Mouse (Mus musculus): ENCODE results near the gene Gm42420. TPM values are rescaled to one million over a fixed set of nuclear protein-coding genes. Genes with fewer than 3 reads are reported as not detected.

Gene Gm42420
- polyA plus RNA-seq (2014; fragmentation: Nextera tagmentation; extraction: Ambion mirVana) = 1.9 TPM in 1 of 2 replicates, not detected in the other

DNA sequence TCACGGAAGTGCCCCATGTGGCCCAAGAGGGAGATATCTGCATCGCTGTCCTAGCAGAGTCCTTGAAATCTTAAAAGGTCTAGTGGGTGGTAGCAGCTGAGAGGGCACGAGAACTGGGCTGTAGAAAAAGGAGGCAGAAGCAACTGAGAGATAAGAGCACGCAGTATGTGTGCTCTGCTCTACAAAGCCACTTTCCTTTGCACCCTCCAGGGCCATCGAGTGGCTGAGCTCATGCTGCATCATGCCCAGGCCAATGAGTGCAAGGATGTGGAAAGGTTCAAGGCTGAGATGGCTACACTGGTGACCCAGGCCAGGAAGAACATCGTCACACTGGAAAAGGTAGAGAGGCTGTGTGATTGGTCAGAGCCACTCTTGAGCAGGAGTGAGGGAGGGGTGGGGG lies at the start of gene Gm42420:
TSS of gene Gm42420 (plus strand) at position 237 of the 400 bp plus-strand sequence.
- Histone ChIP-seq H3K27ac (no peak within 1 kb of the TSS), H3K4me2 (replicated peaks) (no peak within 1 kb of the TSS), H3K27me3 (ENCODE audit: control insufficient read depth, insufficient read depth, low read length) (no peaks in the 10 kb centered on the region), H3K4me3 (replicated peaks; ENCODE audit: low read length) (no peak within 1 kb of the TSS), H3K36me3 (replicated peaks; ENCODE audit: control insufficient read depth, insufficient read depth) (peaks cover 92% of the 10 kb centered on the region), H3K9ac (no peak within 1 kb of the TSS), H3K9me3 (ENCODE audit: control insufficient read depth, low read length) (no peaks in the 10 kb centered on the region), H3K4me1 (replicated peaks; ENCODE audit: control insufficient read depth, insufficient read depth, low read length) (no peaks in the 10 kb centered on the region)
- no peak for ATAC-seq (ENCODE audit: low FRiP score)
- WGBS = 94% methylated on average over 6 of the region's 6 CpGs
- no peak for DNase-seq (ENCODE audit: low spot score)

DNA sequence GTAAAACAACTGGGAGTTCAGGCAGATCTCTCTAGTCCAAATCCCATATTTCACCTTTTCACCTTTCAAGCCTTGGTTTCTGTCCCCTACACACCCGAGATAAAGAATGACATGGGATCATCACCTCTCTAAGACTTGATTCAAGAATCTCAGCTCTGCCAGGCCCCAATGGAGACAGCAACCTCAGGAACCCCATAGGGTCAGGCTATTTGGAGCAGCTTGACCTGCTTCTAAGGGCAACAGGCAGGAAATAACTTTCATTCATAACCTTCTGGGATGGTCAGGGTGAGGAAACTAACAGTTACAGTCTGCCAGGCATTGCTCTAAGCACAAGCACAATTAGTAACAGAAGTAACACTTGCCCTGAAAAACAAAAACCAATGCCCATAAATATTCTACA lies 48.9 kb upstream of the Gm42420 start:
- H3K4me1 ChIP-seq (replicated peaks; ENCODE audit: control insufficient read depth, insufficient read depth, low read length) = peaks cover 18% of the 10 kb centered on the region
- H3K9me3 ChIP-seq (ENCODE audit: control insufficient read depth, low read length) = no peaks in the 10 kb centered on the region
- 71% methylated on average over 1 of the region's 1 CpGs for WGBS
- ATAC-seq (ENCODE audit: low FRiP score) (no peak), DNase-seq (ENCODE audit: low spot score) (no peak)
- H3K36me3 ChIP-seq (replicated peaks; ENCODE audit: control insufficient read depth, insufficient read depth) = 0 out of 2 replicates have a peak, but pooled peaks cover 3% of the 10 kb centered on the region
- no peak overlapping the region for H3K4me2 ChIP-seq (replicated peaks)
- H3K4me3 ChIP-seq (replicated peaks; ENCODE audit: low read length) = no peak overlapping the region
- no peak overlapping the region for H3K9ac ChIP-seq
- H3K27me3 ChIP-seq (ENCODE audit: control insufficient read depth, insufficient read depth, low read length) = no peaks in the 10 kb centered on the region
- no peak overlapping the region for H3K27ac ChIP-seq

DNA sequence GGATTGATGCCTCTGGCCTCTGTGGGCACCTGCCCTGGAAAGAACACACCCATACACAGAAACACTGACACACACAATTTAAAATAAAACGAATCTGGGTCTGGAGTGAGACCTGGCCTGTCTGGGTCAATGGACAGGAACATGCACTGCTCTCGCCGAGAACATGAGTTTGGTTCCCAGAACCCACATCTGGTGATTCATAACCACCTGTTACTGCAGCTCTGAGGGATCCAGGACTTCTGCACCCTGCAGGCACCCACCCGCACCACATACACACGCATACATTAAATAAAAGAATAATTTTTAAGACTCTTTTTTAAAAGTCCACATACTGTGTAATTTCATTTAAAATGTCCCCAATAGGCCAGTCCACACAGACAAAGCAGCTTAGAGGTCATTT lies 48.3 kb upstream of the Gm42420 start:
- no peaks in the 10 kb centered on the region for H3K9me3 ChIP-seq (ENCODE audit: control insufficient read depth, low read length)
- H3K9ac ChIP-seq = no peak overlapping the region
- 0 out of 2 replicates have a peak, but pooled peaks cover 3% of the 10 kb centered on the region for H3K36me3 ChIP-seq (replicated peaks; ENCODE audit: control insufficient read depth, insufficient read depth)
- H3K4me3 ChIP-seq (replicated peaks; ENCODE audit: low read length) = no peak overlapping the region
- 96% methylated on average over 5 of the region's 5 CpGs for WGBS
- no peak overlapping the region for H3K27ac ChIP-seq
- peaks cover 20% of the 10 kb centered on the region for H3K4me1 ChIP-seq (replicated peaks; ENCODE audit: control insufficient read depth, insufficient read depth, low read length)
- DNase-seq (ENCODE audit: low spot score) = no peak
- no peak overlapping the region for H3K4me2 ChIP-seq (replicated peaks)
- ATAC-seq (ENCODE audit: low FRiP score) = no peak
- no peaks in the 10 kb centered on the region for H3K27me3 ChIP-seq (ENCODE audit: control insufficient read depth, insufficient read depth, low read length)

DNA sequence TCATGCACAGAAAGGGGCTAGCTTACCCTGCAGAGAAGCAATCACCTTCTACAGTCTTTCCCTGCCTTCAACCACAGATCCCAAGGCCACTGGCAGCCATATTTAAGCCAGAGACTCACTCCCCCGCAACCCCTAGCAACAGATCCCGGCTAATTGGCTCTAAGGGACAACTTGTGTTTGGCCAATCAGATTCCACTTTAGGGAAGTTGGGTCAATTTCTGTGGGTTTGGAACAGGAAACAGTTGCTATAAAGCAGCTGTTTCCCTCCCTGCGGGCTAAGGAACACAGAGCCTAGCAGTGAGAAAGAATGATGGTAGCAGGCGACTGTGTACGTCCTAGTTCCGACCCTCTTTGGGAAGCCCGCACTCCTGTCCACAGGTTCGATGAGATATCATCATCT lies 47.3 kb upstream of the Gm42420 start:
- Histone ChIP-seq H3K9ac (no peak overlapping the region), H3K27ac (no peak overlapping the region; the same call in 1 of the 2 replicates), H3K36me3 (replicated peaks; ENCODE audit: control insufficient read depth, insufficient read depth) (no peaks in the 10 kb centered on the region), H3K27me3 (ENCODE audit: control insufficient read depth, insufficient read depth, low read length) (no peaks in the 10 kb centered on the region), H3K4me1 (replicated peaks; ENCODE audit: control insufficient read depth, insufficient read depth, low read length) (peaks cover 30% of the 10 kb centered on the region), H3K4me2 (replicated peaks) (no peak overlapping the region), H3K9me3 (ENCODE audit: control insufficient read depth, low read length) (no peaks in the 10 kb centered on the region), H3K4me3 (replicated peaks; ENCODE audit: low read length) (no peak overlapping the region)
- DNase-seq (ENCODE audit: low spot score) (no peak), ATAC-seq (ENCODE audit: low FRiP score) (no peak)
- 81% methylated on average over 8 of the region's 8 CpGs for WGBS

DNA sequence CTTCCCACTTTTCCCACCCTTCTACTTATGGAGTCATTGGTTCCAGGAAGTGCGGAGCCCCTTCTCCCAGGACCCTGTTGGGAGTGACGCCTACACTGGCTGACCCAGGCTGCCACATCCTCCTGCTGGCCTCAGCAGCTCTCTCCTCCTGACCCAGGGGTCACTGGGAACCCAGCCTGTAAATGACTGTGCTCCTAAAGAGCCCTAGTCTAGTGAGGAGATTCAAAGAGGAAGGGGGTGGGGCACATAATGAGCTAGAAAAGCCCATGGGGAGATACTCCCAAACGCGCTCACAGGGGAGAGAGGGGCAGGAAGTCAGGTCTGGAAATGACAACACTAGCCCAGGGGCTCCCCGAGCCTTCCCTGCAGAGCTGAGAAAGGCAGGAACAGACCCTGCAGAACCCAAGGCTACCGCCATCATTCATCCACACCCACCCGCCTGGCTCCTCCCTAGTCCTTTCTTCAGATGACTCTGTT lies 45.8 kb upstream of the Gm42420 start:
- H3K4me3 ChIP-seq (replicated peaks; ENCODE audit: low read length) = no peak overlapping the region; the same call in 1 of the 2 replicates
- H3K27ac ChIP-seq = peak overlapping the region; percentile 66
- H3K9ac ChIP-seq = peak overlapping the region; percentile 42
- no peaks in the 10 kb centered on the region for H3K36me3 ChIP-seq (replicated peaks; ENCODE audit: control insufficient read depth, insufficient read depth)
- peak overlapping the region; percentile 37 for H3K4me2 ChIP-seq (replicated peaks)
- H3K27me3 ChIP-seq (ENCODE audit: control insufficient read depth, insufficient read depth, low read length) = no peaks in the 10 kb centered on the region
- no peaks in the 10 kb centered on the region for H3K9me3 ChIP-seq (ENCODE audit: control insufficient read depth, low read length)
- WGBS = 13% methylated on average over 7 of the region's 7 CpGs
- peak; percentile 54; the same call in 1 of the 2 replicates for ATAC-seq (ENCODE audit: low FRiP score)
- no peak for DNase-seq (ENCODE audit: low spot score)
- peaks cover 43% of the 10 kb centered on the region for H3K4me1 ChIP-seq (replicated peaks; ENCODE audit: control insufficient read depth, insufficient read depth, low read length)

DNA sequence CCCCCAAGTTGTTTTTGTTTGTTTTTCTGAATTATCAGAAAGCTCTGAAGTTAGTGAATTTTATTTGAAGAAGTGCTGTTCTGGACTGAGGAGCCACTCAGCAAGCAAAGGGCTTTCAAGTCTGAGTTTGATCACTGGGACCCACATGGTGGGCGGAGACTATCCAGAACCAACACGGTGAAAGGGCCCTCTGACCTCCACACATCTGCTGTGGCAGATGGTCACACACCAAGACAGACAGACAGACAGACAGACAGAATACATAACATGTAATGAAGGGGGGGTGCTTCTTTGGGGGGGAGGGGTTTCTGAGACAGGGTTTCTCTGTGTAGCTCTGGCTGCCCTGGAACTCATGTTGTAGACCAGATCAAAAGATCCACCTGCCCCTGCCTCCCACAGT lies 45.0 kb upstream of the Gm42420 start:
- ATAC-seq (ENCODE audit: low FRiP score) = no peak
- H3K27ac ChIP-seq = peak overlapping the region; percentile 66; the same call in 1 of the 2 replicates
- peaks cover 50% of the 10 kb centered on the region for H3K4me1 ChIP-seq (replicated peaks; ENCODE audit: control insufficient read depth, insufficient read depth, low read length)

DNA sequence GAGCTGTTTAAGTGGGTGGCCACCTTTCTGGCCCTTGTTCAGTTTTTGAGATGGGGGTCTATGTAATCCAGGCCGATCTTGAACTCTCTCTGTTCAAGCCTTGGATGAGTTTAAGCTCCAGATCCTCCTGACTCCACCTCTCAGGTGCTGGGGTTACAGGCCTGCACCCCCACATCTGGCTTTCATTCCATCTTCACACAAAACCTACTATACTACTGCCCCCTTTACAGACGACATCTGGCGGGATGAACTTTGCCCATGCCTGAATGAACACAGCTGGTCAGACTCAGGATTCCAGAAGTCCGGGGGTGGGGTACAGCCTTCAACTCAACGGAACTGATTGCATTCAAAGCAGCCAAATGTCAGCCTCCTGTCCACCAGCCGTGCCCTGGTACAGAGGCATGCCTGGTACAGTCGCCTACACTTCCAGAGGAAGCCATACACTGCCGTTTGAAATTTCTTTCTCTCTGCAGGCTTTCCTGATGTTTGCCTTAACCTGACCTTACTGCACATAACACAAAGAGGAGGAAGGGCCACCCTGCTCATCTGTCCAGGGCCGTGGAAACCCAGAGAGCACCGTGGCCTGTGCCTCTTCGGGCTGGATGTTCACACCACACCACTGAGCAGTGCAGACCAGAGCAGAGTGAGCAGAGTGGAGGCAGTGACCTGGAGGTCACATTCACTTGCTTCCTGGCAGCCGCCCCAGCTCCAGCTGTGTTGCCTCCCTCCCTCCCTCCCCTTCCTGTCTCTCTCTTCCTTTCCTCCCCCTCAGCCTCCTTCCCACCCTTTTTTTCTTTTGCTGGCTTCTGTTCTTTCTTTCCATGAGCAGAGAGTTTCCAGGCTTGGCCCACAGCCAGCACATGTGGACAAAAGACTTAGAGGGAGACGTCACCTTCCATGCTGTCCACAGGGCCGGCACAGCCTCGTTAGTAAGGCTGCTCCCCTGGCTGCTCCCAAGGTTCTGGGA lies 42.6 kb upstream of the Gm42420 start:
- Histone ChIP-seq H3K27me3 (ENCODE audit: control insufficient read depth, insufficient read depth, low read length) (no peaks in the 10 kb centered on the region), H3K4me3 (replicated peaks; ENCODE audit: low read length) (no peak overlapping the region), H3K9ac (no peak overlapping the region), H3K27ac (peak overlapping the region; percentile 53), H3K4me1 (replicated peaks; ENCODE audit: control insufficient read depth, insufficient read depth, low read length) (peaks cover 52% of the 10 kb centered on the region), H3K36me3 (replicated peaks; ENCODE audit: control insufficient read depth, insufficient read depth) (no peaks in the 10 kb centered on the region), H3K9me3 (ENCODE audit: control insufficient read depth, low read length) (no peaks in the 10 kb centered on the region), H3K4me2 (replicated peaks) (peak overlapping the region; percentile 5; the same call in 1 of the 2 replicates)
- peak; percentile 79 for ATAC-seq (ENCODE audit: low FRiP score)
- DNase-seq (ENCODE audit: low spot score) = peak; percentile 73
- WGBS = 14% methylated on average over 15 of the region's 15 CpGs

More for the DNA sequence above, 45.0 kb upstream of the Gm42420 start:
- no peaks in the 10 kb centered on the region for H3K36me3 ChIP-seq (replicated peaks; ENCODE audit: control insufficient read depth, insufficient read depth)
- H3K9me3 ChIP-seq (ENCODE audit: control insufficient read depth, low read length) = no peaks in the 10 kb centered on the region
- H3K4me3 ChIP-seq (replicated peaks; ENCODE audit: low read length) = no peak overlapping the region
- H3K4me2 ChIP-seq (replicated peaks) = no peak overlapping the region
- 41% methylated on average over 2 of the region's 2 CpGs for WGBS
- no peaks in the 10 kb centered on the region for H3K27me3 ChIP-seq (ENCODE audit: control insufficient read depth, insufficient read depth, low read length)
- no peak for DNase-seq (ENCODE audit: low spot score)
- H3K9ac ChIP-seq = no peak overlapping the region

DNA sequence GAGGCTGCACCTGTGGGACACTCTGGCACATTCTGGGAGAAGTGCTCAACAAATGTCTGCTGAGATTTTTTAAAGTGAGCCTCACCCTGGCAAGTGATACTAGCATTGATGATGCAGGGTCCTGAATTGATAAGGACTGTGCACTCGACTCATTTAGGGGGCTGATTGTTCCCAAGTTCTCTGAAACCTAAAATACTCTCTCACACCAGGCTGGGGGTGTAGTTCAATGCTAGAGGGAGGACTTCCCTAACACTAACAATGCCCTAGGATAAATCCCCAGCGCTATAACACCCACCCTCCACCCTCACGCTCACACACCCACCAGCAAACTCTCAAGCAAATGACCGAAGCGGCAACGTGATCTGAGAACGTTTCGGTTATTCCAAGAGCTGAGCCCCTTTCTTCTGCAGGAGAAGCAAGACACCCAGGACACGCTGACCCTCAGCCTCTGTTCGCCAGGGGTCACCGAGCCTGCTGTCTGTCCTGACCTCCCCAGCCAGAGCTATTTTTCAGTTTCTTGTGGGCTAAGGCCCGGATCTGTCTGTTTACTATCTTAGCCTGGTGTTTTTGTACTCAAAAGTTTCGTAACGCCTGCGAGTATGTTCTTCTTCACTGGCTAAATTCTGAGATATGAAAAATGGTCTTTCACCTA lies 41.7 kb upstream of the Gm42420 start:
- 0 out of 2 replicates have a peak overlapping the region, but pooled peaks have one; percentile 7 for H3K9ac ChIP-seq
- no peak for DNase-seq (ENCODE audit: low spot score)
- H3K4me3 ChIP-seq (replicated peaks; ENCODE audit: low read length) = no peak overlapping the region
- H3K9me3 ChIP-seq (ENCODE audit: control insufficient read depth, low read length) = no peaks in the 10 kb centered on the region
- ATAC-seq (ENCODE audit: low FRiP score) = 0 out of 2 replicates have a peak, but pooled peaks have one; percentile 0
- no peaks in the 10 kb centered on the region for H3K36me3 ChIP-seq (replicated peaks; ENCODE audit: control insufficient read depth, insufficient read depth)
- peak overlapping the region; percentile 53 for H3K27ac ChIP-seq
- H3K4me1 ChIP-seq (replicated peaks; ENCODE audit: control insufficient read depth, insufficient read depth, low read length) = peaks cover 52% of the 10 kb centered on the region
- no peaks in the 10 kb centered on the region for H3K27me3 ChIP-seq (ENCODE audit: control insufficient read depth, insufficient read depth, low read length)
- 14% methylated on average over 15 of the region's 15 CpGs for WGBS
- H3K4me2 ChIP-seq (replicated peaks) = 0 out of 2 replicates have a peak overlapping the region, but pooled peaks have one; percentile 0

DNA sequence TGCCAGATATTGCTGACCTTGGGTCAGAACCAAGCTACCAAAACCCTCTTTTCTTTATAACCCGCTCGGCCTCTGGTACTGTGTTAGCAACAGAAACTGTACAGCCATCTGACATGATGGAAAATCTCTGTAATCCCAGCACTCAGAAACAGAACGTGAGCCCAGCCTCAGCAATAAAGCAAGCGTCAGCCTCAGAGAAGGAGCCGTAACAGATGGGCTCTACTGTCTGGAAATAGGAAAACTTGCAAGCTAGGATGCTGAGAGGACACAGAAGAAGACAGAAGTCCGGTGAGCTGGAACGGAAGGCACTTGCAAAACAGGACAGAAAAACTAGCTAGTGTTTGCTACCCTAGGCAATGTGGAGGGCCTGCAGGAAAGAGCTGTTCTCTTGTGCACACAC lies 40.1 kb upstream of the Gm42420 start:
- H3K27ac ChIP-seq = no peak overlapping the region
- no peak overlapping the region for H3K4me2 ChIP-seq (replicated peaks)
- H3K4me1 ChIP-seq (replicated peaks; ENCODE audit: control insufficient read depth, insufficient read depth, low read length) = peaks cover 40% of the 10 kb centered on the region
- DNase-seq (ENCODE audit: low spot score) (no peak), ATAC-seq (ENCODE audit: low FRiP score) (no peak)
- H3K27me3 ChIP-seq (ENCODE audit: control insufficient read depth, insufficient read depth, low read length) = no peaks in the 10 kb centered on the region
- 86% methylated on average over 7 of the region's 7 CpGs for WGBS
- H3K4me3 ChIP-seq (replicated peaks; ENCODE audit: low read length) = no peak overlapping the region
- no peaks in the 10 kb centered on the region for H3K36me3 ChIP-seq (replicated peaks; ENCODE audit: control insufficient read depth, insufficient read depth)
- H3K9me3 ChIP-seq (ENCODE audit: control insufficient read depth, low read length) = no peaks in the 10 kb centered on the region
- H3K9ac ChIP-seq = no peak overlapping the region
